Mouse (Mus musculus): ENCODE results near the gene Rbfox3.

Gene Rbfox3

GRCm38 (mm10) chr11:118754535-118754934, 156.9 kb downstream of the Rbfox3 start:
- DNase-seq, result no peak

GRCm38 (mm10) chr11:118751879-118752616, 159.3 kb downstream of the Rbfox3 start:
- no peak for DNase-seq

GRCm38 (mm10) chr11:118750745-118751330, 160.6 kb downstream of the Rbfox3 start:
- no peak for DNase-seq

GRCm38 (mm10) chr11:118749541-118749940, 161.9 kb downstream of the Rbfox3 start:
- DNase-seq, result no peak

GRCm38 (mm10) chr11:118748622-118749021, 162.8 kb downstream of the Rbfox3 start:
- no peak for DNase-seq

DNA sequence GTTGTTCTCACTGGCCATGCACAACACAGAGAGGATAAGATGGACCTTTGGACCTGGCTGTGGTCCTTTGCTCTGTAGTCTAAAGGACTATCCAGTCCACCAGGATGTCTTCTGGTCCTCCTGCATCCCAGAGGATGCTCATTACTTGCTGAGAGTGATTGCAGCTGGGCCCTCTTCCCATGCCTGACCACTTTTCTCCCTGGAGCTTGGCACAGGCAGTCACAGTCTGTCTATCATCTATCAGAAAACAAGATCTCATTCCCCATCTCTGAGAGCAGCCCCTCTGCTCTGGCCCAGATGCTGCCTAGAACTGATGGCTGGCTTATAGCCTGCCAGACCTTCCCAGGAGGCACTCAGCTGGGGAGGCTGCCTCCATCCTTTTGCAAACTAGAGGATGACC, 166.1 kb downstream of the Rbfox3 start:
- no peak for DNase-seq

- DNase-seq, result peak; percentile 64
Observed at GRCm38 (mm10) chr11:118744782-118745181, 166.6 kb downstream of the Rbfox3 start.

GRCm38 (mm10) chr11:118742762-118743161, 168.6 kb downstream of the Rbfox3 start:
- DNase-seq, result peak; percentile 60

DNA sequence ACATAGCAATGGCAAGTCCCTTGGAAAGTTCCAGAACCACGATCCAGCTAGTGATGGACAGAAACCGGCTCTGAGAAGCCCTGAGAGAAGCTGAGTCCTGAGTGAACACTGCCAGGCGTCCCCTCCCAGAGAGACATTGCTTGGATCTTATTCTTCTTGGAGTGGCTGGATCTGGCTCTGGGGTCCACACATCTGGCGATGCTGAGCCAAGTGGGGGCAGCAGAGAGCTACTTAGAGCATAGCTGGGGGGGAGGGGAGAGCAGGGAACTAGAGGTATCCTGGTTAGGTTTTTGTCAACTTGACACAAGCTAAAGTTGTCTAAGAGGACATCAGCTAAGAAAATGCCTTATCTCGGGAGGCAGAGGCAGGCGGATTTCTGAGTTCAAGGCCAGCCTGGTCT, 170.1 kb downstream of the Rbfox3 start:
- DNase-seq, result peak; percentile 50

- DNase-seq, result peak; percentile 79
Observed at GRCm38 (mm10) chr11:118740001-118740400, 171.4 kb downstream of the Rbfox3 start.

- peak; percentile 90 for DNase-seq
Observed at GRCm38 (mm10) chr11:118738855-118739832, 172.3 kb downstream of the Rbfox3 start.

DNA sequence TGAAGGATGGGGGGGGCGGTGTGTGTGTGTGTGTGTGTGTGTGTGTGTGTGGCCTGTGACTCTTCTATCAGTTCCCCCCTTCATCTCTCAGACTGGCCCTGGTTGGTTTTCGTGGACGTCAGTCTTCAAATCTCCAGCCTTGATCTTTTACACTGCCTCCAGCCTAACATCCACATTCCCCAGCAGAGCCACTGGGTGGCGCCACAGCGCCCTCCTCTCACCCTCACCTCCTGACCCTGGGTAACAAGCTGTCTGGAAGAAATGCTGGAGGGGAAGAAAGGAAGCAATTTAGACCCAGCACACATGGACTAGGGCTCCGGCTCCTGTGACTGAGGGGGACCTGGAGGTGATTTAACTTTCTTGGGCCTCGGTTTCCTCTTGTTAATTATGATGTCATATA, 173.1 kb downstream of the Rbfox3 start:
- DNase-seq, result no peak

GRCm38 (mm10) chr11:118737821-118738220, 173.6 kb downstream of the Rbfox3 start:
- no peak for DNase-seq

DNA sequence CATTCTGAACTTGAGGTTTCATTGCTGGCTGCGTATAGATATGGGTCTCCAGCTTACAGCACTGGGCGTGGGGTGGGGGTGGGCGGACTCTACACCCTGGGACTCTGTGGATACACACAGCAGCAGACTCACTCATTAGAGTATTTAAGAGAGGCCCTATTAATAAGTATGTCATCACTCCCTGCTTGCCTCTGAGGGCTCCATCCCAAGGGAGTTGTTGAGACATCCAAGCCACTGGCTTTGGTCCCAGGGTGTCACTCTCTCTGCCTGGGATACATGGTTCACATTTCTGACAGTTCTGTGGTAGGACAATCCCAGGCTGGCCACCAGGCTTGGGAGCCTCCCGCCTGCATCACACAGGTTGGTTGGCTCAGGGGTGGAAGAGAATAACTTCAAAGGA, 174.4 kb downstream of the Rbfox3 start:
- DNase-seq, result no peak

- DNase-seq, result no peak
Observed at GRCm38 (mm10) chr11:118731655-118732054, 179.7 kb downstream of the Rbfox3 start.

DNA sequence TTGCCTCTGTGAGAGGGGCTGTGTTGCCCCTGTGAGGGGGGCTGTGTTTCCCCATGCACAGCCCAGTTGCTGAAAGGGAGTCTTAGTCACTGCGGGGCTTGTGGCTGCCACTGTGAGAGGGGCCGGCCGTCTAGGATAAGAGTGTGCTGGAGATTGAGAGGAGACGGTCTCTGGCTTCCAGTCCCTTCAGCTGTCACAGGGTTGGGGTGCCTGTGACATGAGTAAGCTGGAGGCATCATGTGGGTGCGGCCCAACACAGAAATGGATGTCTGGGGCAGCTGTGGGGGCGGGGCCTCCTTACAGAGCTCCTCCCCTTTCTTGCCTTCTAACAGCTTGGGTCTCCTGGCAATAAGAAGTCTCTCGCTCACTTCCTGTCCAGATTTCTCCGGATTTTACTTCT, 182.0 kb downstream of the Rbfox3 start:
- DNase-seq, result peak; percentile 74

GRCm38 (mm10) chr11:118728797-118729196, 182.6 kb downstream of the Rbfox3 start:
- DNase-seq, result no peak

DNA sequence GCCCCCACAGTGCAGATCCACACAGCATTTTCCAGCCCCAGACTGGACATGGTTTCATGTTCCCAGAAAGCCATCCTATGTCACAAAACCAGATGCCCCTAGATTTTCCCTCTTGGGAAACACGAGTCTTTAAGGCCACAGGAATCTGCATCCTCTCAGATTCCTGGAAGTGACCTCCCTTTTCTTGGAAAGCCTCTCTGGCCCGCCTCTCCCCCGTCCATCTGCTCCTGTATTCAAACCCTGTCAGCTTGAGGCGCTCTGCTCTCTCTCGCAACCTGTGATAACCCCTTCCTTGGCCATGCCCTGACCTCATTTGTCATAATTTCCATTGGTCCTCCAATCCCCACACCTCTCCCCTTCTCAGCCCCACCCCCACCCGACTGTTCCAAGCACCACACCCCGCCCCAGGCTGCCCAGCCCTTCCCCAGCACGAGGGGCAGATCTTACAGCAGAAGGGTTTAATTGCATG, 183.3 kb downstream of the Rbfox3 start:
- DNase-seq, result no peak

- no peak for DNase-seq
Observed at GRCm38 (mm10) chr11:118726430-118726829, 185.0 kb downstream of the Rbfox3 start.

- no peak for DNase-seq
Observed at GRCm38 (mm10) chr11:118724423-118724822, 187.0 kb downstream of the Rbfox3 start.

GRCm38 (mm10) chr11:118723166-118723565, 188.2 kb downstream of the Rbfox3 start:
- DNase-seq, result no peak

GRCm38 (mm10) chr11:118721898-118722297, 189.5 kb downstream of the Rbfox3 start:
- DNase-seq, result no peak
